Mouse (Mus musculus): ENCODE measurements around the gene Il13ra1.

Gene Il13ra1

GRCm38 (mm10) chrX:36209554-36209953 lies 97.6 kb downstream of the Il13ra1 start:
- DNase-seq: no peak

- no peak for DNase-seq
These were observed 99.3 kb downstream of the Il13ra1 start for GRCm38 (mm10) chrX:36211216-36211615.
